14 mouse cellular contexts compared by ENCODE assay signal in genomic region chr1:132655611-132656010, GRCm38 (mm10).
DNase-seq lines count a peak whose midpoint lies in the region; ATAC-seq and TF ChIP-seq lines count a peak whose summit lies in the region.
"Had no signal": no experiment of that assay in that cellular context is flagged by ENCODE, and none has a peak within 500 bp of the region (broad histone marks: within the 10 kb centered on the region; RNA-seq: fewer than 3 reads in every experiment).

No protein-coding gene starts in this region.

- H3K9me3 ChIP-seq in heart, embryonic 11.5 days (replicated peaks; ENCODE audit: control insufficient read depth, low read length) = no peaks in the 10 kb centered on the region
- H3K9me3 ChIP-seq: embryonic facial prominence, embryonic 13.5 days; heart, embryonic 13.5 days had no signal

- TF ChIP-seq CTCF in olfactory bulb, adult 2 months (IDR thresholded peaks at IDR 0.05; ENCODE audit: insufficient read depth, low read depth, low read length) = no peak

- TF ChIP-seq POLR2A in olfactory bulb, adult 2 months (IDR thresholded peaks at IDR 0.05; ENCODE audit: insufficient read depth, low read depth, low read length) = no peak

- no peak for DNase-seq in frontal cortex, postnatal 10 days (ENCODE audit: low spot score in 2 of 2)
- DNase-seq in retina, embryonic 14.5 days (ENCODE audit: low spot score) = peak; percentile 27
- no peak for DNase-seq in retina, postnatal 1 day
- peak; percentile 53 to 65 for DNase-seq in cerebellum, postnatal 25 days
- no peak for DNase-seq in embryo, embryonic 9.5 days (ENCODE audit: extremely low spot score)
- DNase-seq: kidney, adult 11 months; liver; thymus, postnatal 25 days had no signal

- 66% methylated on average over 6 of the region's 6 CpGs for WGBS in olfactory bulb, adult 2 months
- 57% methylated on average over 6 of the region's 6 CpGs for WGBS in heart, embryonic 11.5 days (ENCODE audit: insufficient replicate concordance)

- peak overlapping the region; percentile 47 for H3K27ac ChIP-seq in olfactory bulb, adult 2 months (ENCODE audit: insufficient read depth, low read depth, low read length)
- no peak overlapping the region for H3K27ac ChIP-seq in heart, embryonic 11.5 days (ENCODE audit: low read depth, low read length)
- H3K27ac ChIP-seq: embryonic facial prominence, embryonic 13.5 days; heart, embryonic 13.5 days had no signal

- H3K9ac ChIP-seq in heart, embryonic 11.5 days (ENCODE audit: low read depth, low read length) = no peak overlapping the region
- H3K9ac ChIP-seq: embryonic facial prominence, embryonic 13.5 days; heart, embryonic 13.5 days had no signal

- 0 out of 2 replicates have a peak, but pooled peaks have one; percentile 10 for ATAC-seq in frontal cortex, adult (ENCODE audit: low TSS enrichment)
- no peak for ATAC-seq in heart, embryonic 11.5 days (replicated peaks; ENCODE audit: insufficient number of reproducible peaks, low FRiP score, low TSS enrichment)
- ATAC-seq: lung, postnatal 0 days had no signal

- H3K36me3 ChIP-seq in heart, embryonic 11.5 days (ENCODE audit: control insufficient read depth, insufficient read depth, low read length) = no peaks in the 10 kb centered on the region
- H3K36me3 ChIP-seq: embryonic facial prominence, embryonic 13.5 days; heart, embryonic 13.5 days had no signal

- no peaks in the 10 kb centered on the region for H3K27me3 ChIP-seq in heart, embryonic 11.5 days (ENCODE audit: control insufficient read depth, insufficient read depth, low read length)
- H3K27me3 ChIP-seq: embryonic facial prominence, embryonic 13.5 days had no signal

- no peak overlapping the region for H3K4me2 ChIP-seq in heart, embryonic 11.5 days
- H3K4me2 ChIP-seq: embryonic facial prominence, embryonic 13.5 days; heart, embryonic 13.5 days had no signal

- H3K4me3 ChIP-seq in olfactory bulb, adult 2 months (ENCODE audit: insufficient read depth, low read depth, low read length) = no peak overlapping the region
- H3K4me3 ChIP-seq in heart, embryonic 11.5 days (ENCODE audit: low read depth, low read length) = no peak overlapping the region
- H3K4me3 ChIP-seq: embryonic facial prominence, embryonic 13.5 days; heart, embryonic 13.5 days had no signal

- H3K4me1 ChIP-seq in olfactory bulb, adult 2 months (ENCODE audit: control insufficient read depth, insufficient read depth, low read length) = peaks cover 70% of the 10 kb centered on the region
- no peaks in the 10 kb centered on the region for H3K4me1 ChIP-seq in heart, embryonic 11.5 days (ENCODE audit: control insufficient read depth, insufficient read depth, low read length)
- H3K4me1 ChIP-seq: embryonic facial prominence, embryonic 13.5 days; heart, embryonic 13.5 days had no signal

Comparison
In these comparisons a context has a peak if more than half of its experiments do, and no peak if none do; other contexts are left out.
1. DNase-seq: peak in retina, embryonic 14.5 days (single experiment) and cerebellum, postnatal 25 days (2 of 2); none in frontal cortex, postnatal 10 days (0 of 2), retina, postnatal 1 day (single experiment) and embryo, embryonic 9.5 days (single experiment).